In genomic region chr1:149965826-149966225, GRCm38 (mm10) we compare ENCODE assay signal across 18 mouse cellular contexts. TPM values are rescaled to one million over a fixed set of nuclear protein-coding genes. Genes with fewer than 3 reads are reported as not detected.
DNase-seq lines count a peak whose midpoint lies in the region; ATAC-seq lines count a peak whose summit lies in the region.
"Had no signal": no experiment of that assay in that cellular context is flagged by ENCODE, and none has a peak within 500 bp of the region (broad histone marks: within the 10 kb centered on the region; RNA-seq: fewer than 3 reads in every experiment).

No protein-coding gene starts in this region.

- DNase-seq in embryonic facial prominence, embryonic 11.5 days (ENCODE audit: low spot score), result no peak
- DNase-seq in embryonic facial prominence, embryonic 10.5 days (ENCODE audit: low spot score), result no peak
- no peak for DNase-seq in kidney, adult 9 months
- no peak for DNase-seq in natural killer cell, adult 2 months (ENCODE audit: low spot score in 2 of 2)
- DNase-seq in cerebellum, adult 11 months, result no peak
- DNase-seq: adrenal gland, adult 8-10 months; cerebellum, adult 18-20 months; cerebellum, adult 9-11 months; cerebellum, postnatal 36 days; gastrocnemius, postnatal 14 days; heart, postnatal 36 days; kidney, adult 11 months had no signal

- no peaks in the 10 kb centered on the region for H3K9me3 ChIP-seq in embryonic facial prominence, embryonic 11.5 days (replicated peaks; ENCODE audit: control insufficient read depth, low read length)
- no peaks in the 10 kb centered on the region for H3K9me3 ChIP-seq in embryonic facial prominence, embryonic 10.5 days
- no peaks in the 10 kb centered on the region for H3K9me3 ChIP-seq in kidney, embryonic 16.5 days (ENCODE audit: low read length)
- no peaks in the 10 kb centered on the region for H3K9me3 ChIP-seq in embryonic facial prominence, embryonic 12.5 days
- H3K9me3 ChIP-seq: forebrain, embryonic 12.5 days; heart, embryonic 13.5 days; hindbrain, embryonic 15.5 days had no signal

- no peak overlapping the region for H3K27ac ChIP-seq in embryonic facial prominence, embryonic 11.5 days (replicated peaks; ENCODE audit: low read depth, low read length)
- H3K27ac ChIP-seq in embryonic facial prominence, embryonic 10.5 days (replicated peaks), result no peak overlapping the region
- H3K27ac ChIP-seq in kidney, embryonic 16.5 days (ENCODE audit: low read length), result no peak overlapping the region
- no peak overlapping the region for H3K27ac ChIP-seq in embryonic facial prominence, embryonic 12.5 days
- H3K27ac ChIP-seq: forebrain, embryonic 12.5 days; heart, embryonic 13.5 days; hindbrain, embryonic 15.5 days had no signal

- no peak overlapping the region for H3K4me3 ChIP-seq in embryonic facial prominence, embryonic 11.5 days (ENCODE audit: low read depth, low read length)
- H3K4me3 ChIP-seq in embryonic facial prominence, embryonic 10.5 days, result no peak overlapping the region
- H3K4me3 ChIP-seq in kidney, embryonic 16.5 days (ENCODE audit: low read length), result no peak overlapping the region
- no peak overlapping the region for H3K4me3 ChIP-seq in embryonic facial prominence, embryonic 12.5 days
- H3K4me3 ChIP-seq: forebrain, embryonic 12.5 days; heart, embryonic 13.5 days; hindbrain, embryonic 15.5 days had no signal

- H3K36me3 ChIP-seq in embryonic facial prominence, embryonic 11.5 days (replicated peaks; ENCODE audit: control insufficient read depth, insufficient read depth, low read depth, low read length), result no peaks in the 10 kb centered on the region
- no peaks in the 10 kb centered on the region for H3K36me3 ChIP-seq in embryonic facial prominence, embryonic 10.5 days (replicated peaks)
- no peaks in the 10 kb centered on the region for H3K36me3 ChIP-seq in kidney, embryonic 16.5 days (ENCODE audit: insufficient read depth, low read length)
- no peaks in the 10 kb centered on the region for H3K36me3 ChIP-seq in embryonic facial prominence, embryonic 12.5 days
- H3K36me3 ChIP-seq: forebrain, embryonic 12.5 days; heart, embryonic 13.5 days; hindbrain, embryonic 15.5 days had no signal

- no peak overlapping the region for H3K4me2 ChIP-seq in embryonic facial prominence, embryonic 11.5 days (ENCODE audit: low read depth, low read length)
- H3K4me2 ChIP-seq in kidney, embryonic 16.5 days (replicated peaks; ENCODE audit: low read depth, low read length), result no peak overlapping the region
- no peak overlapping the region; the same call in 1 of the 2 replicates for H3K4me2 ChIP-seq in embryonic facial prominence, embryonic 12.5 days (replicated peaks)
- H3K4me2 ChIP-seq: forebrain, embryonic 12.5 days; heart, embryonic 13.5 days; hindbrain, embryonic 15.5 days had no signal

- ATAC-seq in embryonic facial prominence, embryonic 11.5 days (replicated peaks; ENCODE audit: insufficient number of reproducible peaks, low FRiP score, low TSS enrichment, low read depth), result peak; percentile 45; the same call in 1 of the 2 replicates
- ATAC-seq in kidney, embryonic 16.5 days (ENCODE audit: low FRiP score, low TSS enrichment), result peak; percentile 59; the same call in 1 of the 2 replicates
- 0 out of 2 replicates have a peak, but pooled peaks have one; percentile 32 for ATAC-seq in embryonic facial prominence, embryonic 12.5 days (ENCODE audit: insufficient number of reproducible peaks, insufficient read depth, low FRiP score, low TSS enrichment)
- ATAC-seq: forebrain, embryonic 16.5 days had no signal

- WGBS in embryonic facial prominence, embryonic 11.5 days, result 58% methylated on average over 1 of the region's 1 CpGs
- WGBS in embryonic facial prominence, embryonic 10.5 days, result 64% methylated on average over 1 of the region's 1 CpGs
- 3% methylated on average over 1 of the region's 1 CpGs for WGBS in kidney, embryonic 16.5 days
- WGBS in embryonic facial prominence, embryonic 12.5 days, result 39% methylated on average over 1 of the region's 1 CpGs

- H3K9ac ChIP-seq in embryonic facial prominence, embryonic 11.5 days (replicated peaks; ENCODE audit: low read length), result no peak overlapping the region
- no peak overlapping the region for H3K9ac ChIP-seq in kidney, embryonic 16.5 days (replicated peaks; ENCODE audit: low read length)
- H3K9ac ChIP-seq in embryonic facial prominence, embryonic 12.5 days, result no peak overlapping the region
- H3K9ac ChIP-seq: forebrain, embryonic 12.5 days; heart, embryonic 13.5 days; hindbrain, embryonic 15.5 days had no signal

- no peaks in the 10 kb centered on the region for H3K4me1 ChIP-seq in embryonic facial prominence, embryonic 11.5 days (ENCODE audit: control insufficient read depth, insufficient read depth, low read length)
- H3K4me1 ChIP-seq in embryonic facial prominence, embryonic 10.5 days, result peaks cover 15% of the 10 kb centered on the region
- H3K4me1 ChIP-seq in kidney, embryonic 16.5 days (ENCODE audit: insufficient read depth, low read length), result peaks cover 8% of the 10 kb centered on the region; the same call in 1 of the 2 replicates
- peaks cover 6% of the 10 kb centered on the region; the same call in 1 of the 2 replicates for H3K4me1 ChIP-seq in embryonic facial prominence, embryonic 12.5 days
- H3K4me1 ChIP-seq: forebrain, embryonic 12.5 days had no signal

- no peaks in the 10 kb centered on the region for H3K27me3 ChIP-seq in embryonic facial prominence, embryonic 11.5 days (ENCODE audit: control insufficient read depth, insufficient read depth, low read length)
- no peaks in the 10 kb centered on the region for H3K27me3 ChIP-seq in embryonic facial prominence, embryonic 10.5 days (replicated peaks; ENCODE audit: low read depth, poor library complexity, severe bottlenecking)
- no peaks in the 10 kb centered on the region for H3K27me3 ChIP-seq in kidney, embryonic 16.5 days (ENCODE audit: insufficient read depth, low read length)
- H3K27me3 ChIP-seq in embryonic facial prominence, embryonic 12.5 days, result no peaks in the 10 kb centered on the region
- H3K27me3 ChIP-seq: forebrain, embryonic 12.5 days; heart, embryonic 13.5 days; hindbrain, embryonic 15.5 days had no signal

RNA-seq across cellular contexts. Expression of gene Pla2g4a, which starts 4.7 kb away (rescaled TPM):
- polyA plus RNA-seq in embryonic facial prominence, embryonic 11.5 days (2014; fragmentation: Nextera tagmentation; extraction: Ambion mirVana), result 14.6 and 16.6 TPM in 2 replicates
- 14.3 and 16.0 TPM in 2 replicates for polyA plus RNA-seq in embryonic facial prominence, embryonic 10.5 days (2016; fragmentation: Nextera tagmentation; extraction: Ambion mirVana)
- 46.8 and 48.4 TPM in 2 replicates for polyA plus RNA-seq in kidney, embryonic 16.5 days (2015; fragmentation: Nextera tagmentation; extraction: Ambion mirVana)
- polyA plus RNA-seq in embryonic facial prominence, embryonic 12.5 days (2016; fragmentation: Nextera tagmentation; extraction: Ambion mirVana), result 15.3 and 15.4 TPM in 2 replicates
